10 mouse cellular contexts compared by ENCODE assay signal in the genomic region with DNA sequence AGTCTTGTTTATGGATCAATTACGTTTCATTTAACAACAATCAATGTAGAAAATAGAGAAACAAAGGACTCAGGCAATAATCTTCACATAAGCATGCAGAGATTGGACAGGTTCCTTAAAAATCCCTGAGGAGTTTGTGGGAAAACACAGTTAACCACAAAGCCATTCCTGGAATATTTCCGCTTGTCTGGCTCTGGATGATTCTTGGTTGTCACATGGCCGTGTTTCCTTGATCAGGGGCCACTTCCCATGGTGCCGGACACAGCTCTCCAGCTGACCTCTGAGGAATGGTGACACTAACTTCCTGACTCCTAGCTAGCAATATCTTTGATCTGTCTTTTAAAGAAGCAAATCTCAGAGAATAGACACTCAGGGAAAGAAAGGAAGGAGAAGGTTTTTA.
DNase-seq lines count a peak whose midpoint lies in the region; ATAC-seq lines count a peak whose summit lies in the region.
"Had no signal": no experiment of that assay in that cellular context is flagged by ENCODE, and none has a peak within 500 bp of the region (broad histone marks: within the 10 kb centered on the region; RNA-seq: fewer than 3 reads in every experiment).

No protein-coding gene starts in this region.

- H3K4me1 ChIP-seq in midbrain, embryonic 14.5 days (ENCODE audit: control insufficient read depth, insufficient read depth, low read length), result no peaks in the 10 kb centered on the region
- no peaks in the 10 kb centered on the region for H3K4me1 ChIP-seq in midbrain, embryonic 13.5 days (replicated peaks)
- peaks cover 2% of the 10 kb centered on the region; the same call in 1 of the 2 replicates for H3K4me1 ChIP-seq in embryonic facial prominence, embryonic 14.5 days (ENCODE audit: control insufficient read depth, insufficient read depth, low read length)
- H3K4me1 ChIP-seq: stomach, embryonic 15.5 days had no signal

- no peak overlapping the region for H3K4me2 ChIP-seq in midbrain, embryonic 14.5 days (ENCODE audit: low read length)
- no peak overlapping the region for H3K4me2 ChIP-seq in midbrain, embryonic 13.5 days (replicated peaks)
- H3K4me2 ChIP-seq in embryonic facial prominence, embryonic 14.5 days (ENCODE audit: low read depth, low read length), result no peak overlapping the region
- H3K4me2 ChIP-seq: liver, embryonic 11.5 days; neural tube, embryonic 13.5 days; stomach, embryonic 15.5 days had no signal

- WGBS in midbrain, embryonic 14.5 days, result 59% methylated on average over 4 of the region's 4 CpGs
- WGBS in midbrain, embryonic 13.5 days, result 52% methylated on average over 4 of the region's 4 CpGs
- WGBS in embryonic facial prominence, embryonic 14.5 days, result 29% methylated on average over 4 of the region's 4 CpGs

- ATAC-seq in midbrain, embryonic 14.5 days (ENCODE audit: low FRiP score, low TSS enrichment), result no peak
- ATAC-seq in midbrain, embryonic 13.5 days, result no peak
- ATAC-seq in embryonic facial prominence, embryonic 14.5 days (ENCODE audit: low read depth), result no peak

- H3K9me3 ChIP-seq in midbrain, embryonic 14.5 days (ENCODE audit: control insufficient read depth, low read length), result no peaks in the 10 kb centered on the region
- H3K9me3 ChIP-seq in midbrain, embryonic 13.5 days, result no peaks in the 10 kb centered on the region
- no peaks in the 10 kb centered on the region for H3K9me3 ChIP-seq in embryonic facial prominence, embryonic 14.5 days (ENCODE audit: control insufficient read depth, low read length)
- H3K9me3 ChIP-seq: neural tube, embryonic 13.5 days; stomach, embryonic 15.5 days had no signal

- H3K9ac ChIP-seq in midbrain, embryonic 14.5 days (replicated peaks; ENCODE audit: low read length), result no peak overlapping the region
- H3K9ac ChIP-seq in midbrain, embryonic 13.5 days (replicated peaks), result no peak overlapping the region
- no peak overlapping the region for H3K9ac ChIP-seq in embryonic facial prominence, embryonic 14.5 days (ENCODE audit: low read depth, low read length)
- H3K9ac ChIP-seq: neural tube, embryonic 13.5 days; stomach, embryonic 15.5 days had no signal

- no peak overlapping the region for H3K27ac ChIP-seq in midbrain, embryonic 14.5 days (replicated peaks; ENCODE audit: low read depth, low read length)
- no peak overlapping the region for H3K27ac ChIP-seq in midbrain, embryonic 13.5 days
- H3K27ac ChIP-seq in embryonic facial prominence, embryonic 14.5 days (replicated peaks; ENCODE audit: low read depth, low read length), result peak overlapping the region; percentile 15; the same call in 1 of the 2 replicates
- H3K27ac ChIP-seq: neural tube, embryonic 13.5 days; stomach, embryonic 15.5 days had no signal

- peak; percentile 12 for DNase-seq in midbrain, embryonic 14.5 days
- DNase-seq in embryonic facial prominence, embryonic 14.5 days (ENCODE audit: low spot score), result peak; percentile 76
- DNase-seq in kidney, adult 8-10 months, result peak; percentile 22 to 62
- DNase-seq in skeletal muscle tissue, adult 2 months (ENCODE audit: low read depth, low spot score), result peak; percentile 67
- no peak for DNase-seq in urinary bladder, postnatal 4 days (ENCODE audit: low spot score in 2 of 2)
- DNase-seq in right cerebral cortex, postnatal 14 days, result no peak

- no peaks in the 10 kb centered on the region for H3K36me3 ChIP-seq in midbrain, embryonic 14.5 days (ENCODE audit: control insufficient read depth, insufficient read depth, low read length)
- H3K36me3 ChIP-seq in midbrain, embryonic 13.5 days, result no peaks in the 10 kb centered on the region
- no peaks in the 10 kb centered on the region for H3K36me3 ChIP-seq in embryonic facial prominence, embryonic 14.5 days (ENCODE audit: control insufficient read depth, insufficient read depth, low read length)
- H3K36me3 ChIP-seq: neural tube, embryonic 13.5 days; stomach, embryonic 15.5 days had no signal

- no peaks in the 10 kb centered on the region for H3K27me3 ChIP-seq in midbrain, embryonic 14.5 days (ENCODE audit: control insufficient read depth, insufficient read depth, low read length)
- no peaks in the 10 kb centered on the region for H3K27me3 ChIP-seq in midbrain, embryonic 13.5 days
- H3K27me3 ChIP-seq in embryonic facial prominence, embryonic 14.5 days (replicated peaks; ENCODE audit: control insufficient read depth, insufficient read depth, low read length), result no peaks in the 10 kb centered on the region
- H3K27me3 ChIP-seq: neural tube, embryonic 13.5 days; stomach, embryonic 15.5 days had no signal

- H3K4me3 ChIP-seq in midbrain, embryonic 14.5 days (replicated peaks; ENCODE audit: low read depth, low read length), result no peak overlapping the region
- H3K4me3 ChIP-seq in midbrain, embryonic 13.5 days (replicated peaks), result no peak overlapping the region
- no peak overlapping the region for H3K4me3 ChIP-seq in embryonic facial prominence, embryonic 14.5 days (ENCODE audit: low read depth, low read length)
- H3K4me3 ChIP-seq: neural tube, embryonic 13.5 days; stomach, embryonic 15.5 days had no signal

Comparison
In these comparisons a context has a peak if more than half of its experiments do, and no peak if none do; other contexts are left out.
1. DNase-seq: peak in midbrain, embryonic 14.5 days (single experiment), embryonic facial prominence, embryonic 14.5 days (single experiment), kidney, adult 8-10 months (2 of 2) and skeletal muscle tissue, adult 2 months (single experiment); none in urinary bladder, postnatal 4 days (0 of 2) and right cerebral cortex, postnatal 14 days (single experiment).